Mouse (Mus musculus) forebrain, embryonic 13.5 days (tissue): ENCODE data around the gene Nars2. TPM values are rescaled to one million over a fixed set of nuclear protein-coding genes. Genes with fewer than 3 reads are reported as not detected.
"Not testable (repeated sequence)": the region's sequence is repeated elsewhere in the genome, so short reads cannot be mapped to it uniquely, and the experiment has no call there.

Experiments
- ATAC-seq: fragments of 200-750 bp; cut with Nextera tagmentation; 2 replicates; pipeline ENCODE4 v1.8.0; 2017
- H3K27ac ChIP-seq: fragments of 300-500 bp; sonication (generic); 2 replicates; pipeline ENCODE4 v1.5.1; 2015; ENCODE audit warnings: inconsistent platforms, mild to moderate bottlenecking, moderate library complexity
- H3K27me3 ChIP-seq: fragments of 300-500 bp; sonication (generic); 2 replicates; pipeline ENCODE4 v1.6.1; 2015; ENCODE audit warnings: mild to moderate bottlenecking, inconsistent platforms
- H3K36me3 ChIP-seq: fragments of 300-500 bp; sonication (generic); 2 replicates; pipeline ENCODE4 v1.6.1; 2015; ENCODE audit warnings: mild to moderate bottlenecking, inconsistent platforms; ENCODE audit not compliant: poor library complexity, severe bottlenecking
- H3K4me1 ChIP-seq: fragments of 300-500 bp; sonication (generic); 2 replicates; pipeline ENCODE4 v1.6.1; 2015; ENCODE audit warnings: inconsistent platforms
- H3K4me2 ChIP-seq: fragments of 300-500 bp; sonication (generic); 2 replicates; pipeline ENCODE4 v1.6.1; 2015; ENCODE audit warnings: inconsistent platforms, mild to moderate bottlenecking, moderate library complexity
- H3K4me3 ChIP-seq: fragments of 300-500 bp; sonication (generic); 2 replicates; pipeline ENCODE4 v1.5.1; 2015; ENCODE audit warnings: mild to moderate bottlenecking, inconsistent platforms
- H3K9ac ChIP-seq: fragments of 300-500 bp; sonication (generic); 2 replicates; pipeline ENCODE4 v1.6.1; 2015; ENCODE audit warnings: mild to moderate bottlenecking, inconsistent platforms
- H3K9me3 ChIP-seq: fragments of 300-500 bp; sonication (generic); replicated peaks from 2 replicates; pipeline ENCODE4 v1.6.1; 2016; ENCODE audit warnings: inconsistent platforms
- WGBS: fragments of 180-500 bp; shearing (Covaris S2); methylation state at CpG from one replicate; pipeline ENCODE4 v1.1.7; 2015; 5-methylcytosine and 5-hydroxymethylcytosine counted together
- polyA plus RNA-seq: library from polyadenylated mRNA; unstranded; fragments of >200 nt; fragmentation: Nextera tagmentation; extraction: Ambion mirVana; gene quantifications from 2 replicates; pipeline ENCODE4 v1.2.1, GENCODE M21; 2015

The Nars2 gene
- polyA plus RNA-seq, 1 experiment from 2014 or later = 19.9 TPM

GRCm38 (mm10) chr7:96915452-96916105, 35.7 kb upstream of the Nars2 start:
- peaks cover 14% of the 10 kb centered on the region for H3K27me3 ChIP-seq
- 0% methylated on average over 2 of the region's 2 CpGs for WGBS
- peak; percentile 59 for ATAC-seq

GRCm38 (mm10) chr7:96920447-96921095, 30.7 kb upstream of the Nars2 start:
- Histone ChIP-seq H3K36me3 (no peaks in the 10 kb centered on the region), H3K9ac (no peak overlapping the region), H3K27me3 (no peaks in the 10 kb centered on the region), H3K4me3 (no peak overlapping the region), H3K27ac (no peak overlapping the region), H3K4me1 (peaks cover 12% of the 10 kb centered on the region), H3K4me2 (no peak overlapping the region), H3K9me3 (no peaks in the 10 kb centered on the region)
- peak; percentile 78 for ATAC-seq
- 38% methylated on average over 7 of the region's 7 CpGs for WGBS

More at GRCm38 (mm10) chr7:96915452-96916105, 35.7 kb upstream of the Nars2 start:
- no peak overlapping the region for H3K4me3 ChIP-seq
- H3K4me1 ChIP-seq = peaks cover 8% of the 10 kb centered on the region
- H3K9me3 ChIP-seq = no peaks in the 10 kb centered on the region
- no peaks in the 10 kb centered on the region for H3K36me3 ChIP-seq
- H3K27ac ChIP-seq = no peak overlapping the region
- H3K9ac ChIP-seq = no peak overlapping the region
- no peak overlapping the region for H3K4me2 ChIP-seq

- Histone ChIP-seq H3K9me3 (no peaks in the 10 kb centered on the region), H3K27me3 (no peaks in the 10 kb centered on the region), H3K9ac (no peak overlapping the region), H3K4me2 (no peak overlapping the region), H3K36me3 (no peaks in the 10 kb centered on the region), H3K4me1 (peaks cover 12% of the 10 kb centered on the region), H3K4me3 (no peak overlapping the region), H3K27ac (no peak overlapping the region)
- WGBS = 98% methylated on average over 2 of the region's 2 CpGs
- ATAC-seq = no peak
Measured at GRCm38 (mm10) chr7:96922927-96923326, 28.4 kb upstream of the Nars2 start.

- Histone ChIP-seq H3K9ac (no peak overlapping the region), H3K36me3 (no peaks in the 10 kb centered on the region), H3K9me3 (no peaks in the 10 kb centered on the region), H3K4me3 (no peak overlapping the region), H3K4me2 (no peak overlapping the region), H3K4me1 (0 out of 2 replicates have a peak, but pooled peaks cover 6% of the 10 kb centered on the region), H3K27me3 (no peaks in the 10 kb centered on the region), H3K27ac (no peak overlapping the region)
- ATAC-seq = no peak
- 19% methylated on average over 5 of the region's 5 CpGs for WGBS
Measured at GRCm38 (mm10) chr7:96943715-96944377, 7.5 kb upstream of the Nars2 start.

GRCm38 (mm10) chr7:96946501-96946900, 4.8 kb upstream of the Nars2 start:
- H3K27ac ChIP-seq, H3K27me3 ChIP-seq, H3K9me3 ChIP-seq, H3K4me2 ChIP-seq, H3K4me1 ChIP-seq, ATAC-seq, H3K9ac ChIP-seq, H3K36me3 ChIP-seq, H3K4me3 ChIP-seq: not testable (repeated sequence)
- WGBS = 93% methylated on average over 8 of the region's 8 CpGs

- no peaks in the 10 kb centered on the region for H3K27me3 ChIP-seq
- H3K4me3 ChIP-seq = peak overlapping the region; percentile 78
- WGBS = 33% methylated on average over 5 of the region's 5 CpGs
- H3K4me2 ChIP-seq = peak overlapping the region; percentile 77
- peaks cover 3% of the 10 kb centered on the region; the same call in 1 of the 2 replicates for H3K36me3 ChIP-seq
- ATAC-seq = no peak
- no peaks in the 10 kb centered on the region for H3K9me3 ChIP-seq
- peaks cover 16% of the 10 kb centered on the region for H3K4me1 ChIP-seq
- H3K9ac ChIP-seq = peak overlapping the region; percentile 81
- H3K27ac ChIP-seq = no peak overlapping the region
Measured at GRCm38 (mm10) chr7:96952094-96952493, 789 bp downstream of the Nars2 start.

GRCm38 (mm10) chr7:96959168-96959567, 7.9 kb downstream of the Nars2 start:
- Histone ChIP-seq H3K4me1 (no peaks in the 10 kb centered on the region), H3K36me3 (peaks cover 28% of the 10 kb centered on the region), H3K27ac (no peak overlapping the region), H3K4me3 (no peak overlapping the region), H3K9ac (no peak overlapping the region), H3K4me2 (no peak overlapping the region), H3K9me3 (no peaks in the 10 kb centered on the region), H3K27me3 (no peaks in the 10 kb centered on the region)
- WGBS = 96% methylated on average over 5 of the region's 5 CpGs
- no peak for ATAC-seq

- H3K4me2 ChIP-seq = no peak overlapping the region
- H3K27ac ChIP-seq = no peak overlapping the region
- H3K36me3 ChIP-seq = peaks cover 5% of the 10 kb centered on the region; the same call in 1 of the 2 replicates
- peaks cover 10% of the 10 kb centered on the region; the same call in 1 of the 2 replicates for H3K4me1 ChIP-seq
- no peaks in the 10 kb centered on the region for H3K9me3 ChIP-seq
- no peak for ATAC-seq
- no peak overlapping the region for H3K9ac ChIP-seq
- H3K27me3 ChIP-seq = no peaks in the 10 kb centered on the region
- no peak overlapping the region for H3K4me3 ChIP-seq
- 45% methylated on average over 3 of the region's 3 CpGs for WGBS
Measured at GRCm38 (mm10) chr7:96967188-96967587, 15.9 kb downstream of the Nars2 start.

- no peak overlapping the region for H3K4me3 ChIP-seq
- H3K4me1 ChIP-seq = peaks cover 14% of the 10 kb centered on the region
- H3K27me3 ChIP-seq = no peaks in the 10 kb centered on the region
- ATAC-seq = peak; percentile 60
- H3K36me3 ChIP-seq = no peaks in the 10 kb centered on the region
- no peak overlapping the region for H3K27ac ChIP-seq
- no peak overlapping the region for H3K4me2 ChIP-seq
- 29% methylated on average over 1 of the region's 1 CpGs for WGBS
- H3K9me3 ChIP-seq = no peaks in the 10 kb centered on the region
- H3K9ac ChIP-seq = no peak overlapping the region
Measured at GRCm38 (mm10) chr7:96970359-96970758, 19.1 kb downstream of the Nars2 start.

- Histone ChIP-seq H3K4me1 (peaks cover 14% of the 10 kb centered on the region), H3K9me3 (no peaks in the 10 kb centered on the region), H3K9ac (no peak overlapping the region), H3K27ac (no peak overlapping the region), H3K4me2 (no peak overlapping the region), H3K4me3 (no peak overlapping the region), H3K36me3 (no peaks in the 10 kb centered on the region), H3K27me3 (no peaks in the 10 kb centered on the region)
- 75% methylated on average over 21 of the region's 21 CpGs for WGBS
- ATAC-seq = no peak
Measured at GRCm38 (mm10) chr7:96971027-96971996, 20.0 kb downstream of the Nars2 start.

- ATAC-seq = no peak
- no peaks in the 10 kb centered on the region for H3K27me3 ChIP-seq
- peaks cover 8% of the 10 kb centered on the region for H3K4me1 ChIP-seq
Measured at GRCm38 (mm10) chr7:96972138-96972904, 21.0 kb downstream of the Nars2 start.

More at GRCm38 (mm10) chr7:96972138-96972904, 21.0 kb downstream of the Nars2 start:
- WGBS = 80% methylated on average over 8 of the region's 8 CpGs
- Histone ChIP-seq H3K9ac (no peak overlapping the region), H3K4me2 (no peak overlapping the region), H3K36me3 (no peaks in the 10 kb centered on the region), H3K27ac (no peak overlapping the region), H3K4me3 (no peak overlapping the region), H3K9me3 (no peaks in the 10 kb centered on the region)
